8 mouse cellular contexts compared by ENCODE assay signal in genomic region chr7:143458963-143459331, GRCm38 (mm10). TPM values are rescaled to one million over a fixed set of nuclear protein-coding genes. Genes with fewer than 3 reads are reported as not detected.
A peak's percentile ranks its signal among the peaks of the same experiment; 100 is the strongest.
DNase-seq lines count a peak whose midpoint lies in the region; ATAC-seq and TF ChIP-seq lines count a peak whose summit lies in the region.

No protein-coding gene starts in this region.

- H3K4me2 ChIP-seq in hindbrain, embryonic 12.5 days (replicated peaks) = peak overlapping the region; percentile 57
- peak overlapping the region; percentile 39 for H3K4me2 ChIP-seq in midbrain, embryonic 11.5 days

- no peak overlapping the region for H3K27ac ChIP-seq in kidney, adult 2 months (ENCODE audit: insufficient read depth, low read depth, low read length)
- H3K27ac ChIP-seq in embryonic facial prominence, embryonic 10.5 days (replicated peaks) = peak overlapping the region; percentile 88
- H3K27ac ChIP-seq in hindbrain, embryonic 12.5 days = peak overlapping the region; percentile 80
- peak overlapping the region; percentile 33 for H3K27ac ChIP-seq in midbrain, embryonic 11.5 days (ENCODE audit: low read depth, low read length)

- TF ChIP-seq CTCF in kidney, adult 2 months (conservative IDR thresholded peaks at IDR 0.05; ENCODE audit: insufficient read depth, insufficient read length, low read depth, low read length) = no peak

- TF ChIP-seq POLR2A in kidney, adult 2 months (IDR thresholded peaks at IDR 0.05; ENCODE audit: low read depth, low read length) = no peak

- no peak for DNase-seq in kidney, adult 2 months
- no peak for DNase-seq in kidney, postnatal 10 days
- DNase-seq in embryonic facial prominence, embryonic 10.5 days (ENCODE audit: low spot score) = peak; percentile 41
- no peak for DNase-seq in midbrain, embryonic 11.5 days (ENCODE audit: low spot score, missing footprints)
- no peak for DNase-seq in cerebellum, postnatal 36 days
- DNase-seq in layer of hippocampus, adult 9-11 months = no peak
- DNase-seq in ovary, adult 18-20 months (ENCODE audit: low spot score) = no peak

- WGBS in kidney, adult 2 months = 34% methylated on average over 38 of the region's 38 CpGs
- WGBS in embryonic facial prominence, embryonic 10.5 days = 22% methylated on average over 38 of the region's 38 CpGs
- 17% methylated on average over 29 of the region's 38 CpGs for WGBS in hindbrain, embryonic 12.5 days
- 25% methylated on average over 38 of the region's 38 CpGs for WGBS in midbrain, embryonic 11.5 days

- no peak for ATAC-seq in hindbrain, embryonic 12.5 days (ENCODE audit: low FRiP score)
- no peak for ATAC-seq in midbrain, embryonic 11.5 days (ENCODE audit: low FRiP score)

- no peaks in the 10 kb centered on the region for H3K36me3 ChIP-seq in kidney, adult 2 months (ENCODE audit: control insufficient read depth, insufficient read depth, low read length)
- H3K36me3 ChIP-seq in embryonic facial prominence, embryonic 10.5 days (replicated peaks) = peaks cover 11% of the 10 kb centered on the region; the same call in 1 of the 2 replicates
- no peaks in the 10 kb centered on the region for H3K36me3 ChIP-seq in hindbrain, embryonic 12.5 days
- no peaks in the 10 kb centered on the region for H3K36me3 ChIP-seq in midbrain, embryonic 11.5 days (ENCODE audit: control insufficient read depth, insufficient read depth, low read length)

- H3K9me3 ChIP-seq in embryonic facial prominence, embryonic 10.5 days = peaks cover 41% of the 10 kb centered on the region
- peaks cover 25% of the 10 kb centered on the region for H3K9me3 ChIP-seq in hindbrain, embryonic 12.5 days (replicated peaks)
- H3K9me3 ChIP-seq in midbrain, embryonic 11.5 days (ENCODE audit: control insufficient read depth, low read length) = peaks cover 7% of the 10 kb centered on the region; the same call in 1 of the 2 replicates

- peak overlapping the region; percentile 70 for H3K9ac ChIP-seq in hindbrain, embryonic 12.5 days
- peak overlapping the region; percentile 78 for H3K9ac ChIP-seq in midbrain, embryonic 11.5 days (ENCODE audit: low read length)

- peak overlapping the region; percentile 27; the same call in 1 of the 2 replicates for H3K4me3 ChIP-seq in kidney, adult 2 months (ENCODE audit: insufficient read depth, low read depth, low read length)
- peak overlapping the region; percentile 72 for H3K4me3 ChIP-seq in embryonic facial prominence, embryonic 10.5 days
- peak overlapping the region; percentile 50 for H3K4me3 ChIP-seq in hindbrain, embryonic 12.5 days
- H3K4me3 ChIP-seq in midbrain, embryonic 11.5 days (ENCODE audit: low read depth, low read length) = peak overlapping the region; percentile 44

- no peaks in the 10 kb centered on the region for H3K4me1 ChIP-seq in kidney, adult 2 months (ENCODE audit: control insufficient read depth, insufficient read depth, low read length)
- H3K4me1 ChIP-seq in embryonic facial prominence, embryonic 10.5 days = peaks cover 44% of the 10 kb centered on the region
- peaks cover 18% of the 10 kb centered on the region for H3K4me1 ChIP-seq in hindbrain, embryonic 12.5 days
- H3K4me1 ChIP-seq in midbrain, embryonic 11.5 days (ENCODE audit: control insufficient read depth, insufficient read depth, low read length) = peaks cover 2% of the 10 kb centered on the region; the same call in 1 of the 2 replicates

- no peaks in the 10 kb centered on the region for H3K27me3 ChIP-seq in kidney, adult 2 months (replicated peaks; ENCODE audit: control insufficient read depth, insufficient read depth, low read length)
- H3K27me3 ChIP-seq in embryonic facial prominence, embryonic 10.5 days (replicated peaks; ENCODE audit: low read depth, poor library complexity, severe bottlenecking) = peaks cover 64% of the 10 kb centered on the region
- H3K27me3 ChIP-seq in hindbrain, embryonic 12.5 days = no peaks in the 10 kb centered on the region
- H3K27me3 ChIP-seq in midbrain, embryonic 11.5 days (ENCODE audit: control insufficient read depth, insufficient read depth, low read length) = no peaks in the 10 kb centered on the region

RNA-seq across cellular contexts. Expression of gene Cdkn1c, which starts 1.9 kb away (rescaled TPM):
- polyA plus RNA-seq in kidney, adult 2 months (2012; rRNA removed) = 30.8 and 31.0 TPM in 2 replicates
- 355 and 407 TPM in 2 replicates for polyA plus RNA-seq in embryonic facial prominence, embryonic 10.5 days (2016; fragmentation: Nextera tagmentation; extraction: Ambion mirVana)
- 1,001 and 1,276 TPM in 2 replicates for polyA plus RNA-seq in hindbrain, embryonic 12.5 days (2016; fragmentation: Nextera tagmentation; extraction: Ambion mirVana)
- polyA plus RNA-seq in midbrain, embryonic 11.5 days (2014; fragmentation: Nextera tagmentation; extraction: Ambion mirVana) = 789 and 799 TPM in 2 replicates

RNA-seq across cellular contexts. Expression of gene Slc22a18, which starts 14.6 kb away (rescaled TPM):
- polyA plus RNA-seq in kidney, adult 2 months (2012; rRNA removed) = 1,125 and 1,412 TPM in 2 replicates
- polyA plus RNA-seq in embryonic facial prominence, embryonic 10.5 days (2016; fragmentation: Nextera tagmentation; extraction: Ambion mirVana) = 0.26 and 0.96 TPM in 2 replicates
- 0.63 and 0.72 TPM in 2 replicates for polyA plus RNA-seq in hindbrain, embryonic 12.5 days (2016; fragmentation: Nextera tagmentation; extraction: Ambion mirVana)
- 0.16 and 0.30 TPM in 2 replicates for polyA plus RNA-seq in midbrain, embryonic 11.5 days (2014; fragmentation: Nextera tagmentation; extraction: Ambion mirVana)

RNA-seq across cellular contexts. Expression of gene Phlda2, which starts 44.0 kb away (rescaled TPM):
- polyA plus RNA-seq in kidney, adult 2 months (2012; rRNA removed) = 46.6 and 50.2 TPM in 2 replicates
- 2.7 and 2.9 TPM in 2 replicates for polyA plus RNA-seq in embryonic facial prominence, embryonic 10.5 days (2016; fragmentation: Nextera tagmentation; extraction: Ambion mirVana)
- polyA plus RNA-seq in hindbrain, embryonic 12.5 days (2016; fragmentation: Nextera tagmentation; extraction: Ambion mirVana) = 3.3 TPM in 2 replicates
- 0.37 and 0.54 TPM in 2 replicates for polyA plus RNA-seq in midbrain, embryonic 11.5 days (2014; fragmentation: Nextera tagmentation; extraction: Ambion mirVana)

Comparison
In these comparisons a context has a peak if more than half of its experiments do, and no peak if none do; other contexts are left out.
1. RNA of gene Cdkn1c, which starts 1.9 kb away (polyA plus RNA-seq): 1,001 to 1,276 TPM in hindbrain, embryonic 12.5 days, 789 to 799 TPM in midbrain, embryonic 11.5 days and 355 to 407 TPM in embryonic facial prominence, embryonic 10.5 days; 30.8 to 31.0 TPM in kidney, adult 2 months; every median in the first group is over 10 times any median in the second.
2. RNA of gene Slc22a18, which starts 14.6 kb away (polyA plus RNA-seq): 1,125 to 1,412 TPM in kidney, adult 2 months; 0.26 to 0.96 TPM in embryonic facial prominence, embryonic 10.5 days, 0.63 to 0.72 TPM in hindbrain, embryonic 12.5 days and 0.16 to 0.30 TPM in midbrain, embryonic 11.5 days; every median in the first group is over 100 times any median in the second.
3. RNA of gene Phlda2, which starts 44.0 kb away (polyA plus RNA-seq): 46.6 to 50.2 TPM in kidney, adult 2 months; 3.3 TPM in hindbrain, embryonic 12.5 days, 2.7 to 2.9 TPM in embryonic facial prominence, embryonic 10.5 days and 0.37 to 0.54 TPM in midbrain, embryonic 11.5 days; every median in the first group is over 10 times any median in the second.
4. Peak in every context shown above with its lines, with median percentiles within 50 percentile points of each other: H3K4me3 ChIP-seq.